Mouse (Mus musculus) hindbrain, embryonic 16.5 days (tissue): ENCODE measurements around the gene Pign. TPM values are rescaled to one million over a fixed set of nuclear protein-coding genes. Genes with fewer than 3 reads are reported as not detected.
A peak's percentile ranks its signal among the peaks of the same experiment; 100 is the strongest.

Experiments used
- ATAC-seq: fragments of 200-750 bp; cut with Nextera tagmentation; 2 replicates; pipeline ENCODE4 v1.8.0; 2017; ENCODE audit warnings: moderate TSS enrichment, moderate library complexity
- H3K27ac ChIP-seq: fragments of 300-500 bp; sonication (generic); 2 replicates; pipeline ENCODE4 v1.5.1; 2014; ENCODE audit warnings: low read depth, mild to moderate bottlenecking, control low read depth, low read length, moderate library complexity
- H3K27me3 ChIP-seq: fragments of 300-500 bp; sonication (generic); replicated peaks from 2 replicates; pipeline ENCODE4 v1.6.1; 2014; ENCODE audit warnings: low read length; ENCODE audit not compliant: control insufficient read depth, insufficient read depth
- H3K36me3 ChIP-seq: fragments of 300-500 bp; sonication (generic); 2 replicates; pipeline ENCODE4 v1.6.1; 2014; ENCODE audit warnings: mild to moderate bottlenecking, low read length, moderate library complexity, mixed read lengths; ENCODE audit not compliant: control insufficient read depth, insufficient read depth
- H3K4me1 ChIP-seq: fragments of 300-500 bp; sonication (generic); 2 replicates; pipeline ENCODE4 v1.6.1; 2014; ENCODE audit warnings: low read depth, low read length; ENCODE audit not compliant: control insufficient read depth, insufficient read depth
- H3K4me2 ChIP-seq: fragments of 300-500 bp; sonication (generic); 2 replicates; pipeline ENCODE4 v1.6.1; 2014; ENCODE audit warnings: mild to moderate bottlenecking, low read length, control low read depth, moderate library complexity
- H3K4me3 ChIP-seq: fragments of 300-500 bp; sonication (generic); 2 replicates; pipeline ENCODE4 v1.5.1; 2014; ENCODE audit warnings: mild to moderate bottlenecking, low read length, control low read depth, moderate library complexity
- H3K9ac ChIP-seq: fragments of 300-500 bp; sonication (generic); 2 replicates; pipeline ENCODE4 v1.6.1; 2014; ENCODE audit warnings: low read depth, mild to moderate bottlenecking, control low read depth, low read length, moderate library complexity
- H3K9me3 ChIP-seq: fragments of 300-500 bp; sonication (generic); 2 replicates; pipeline ENCODE4 v1.6.1; 2014; ENCODE audit warnings: mild to moderate bottlenecking, low read length, moderate library complexity; ENCODE audit not compliant: control insufficient read depth
- WGBS: fragments of 180-500 bp; shearing (Covaris S2); extraction: QIAGEN DNeasy Blood & Tissue Kit; methylation state at CpG from one replicate; pipeline ENCODE4 v1.1.7; 2014; 5-methylcytosine and 5-hydroxymethylcytosine counted together
- polyA plus RNA-seq: library from polyadenylated mRNA; unstranded; fragments of >200 nt; fragmentation: Nextera tagmentation; extraction: Ambion mirVana; gene quantifications from 2 replicates; pipeline ENCODE4 v1.2.1, GENCODE M21; 2015

The Pign gene
- polyA plus RNA-seq: 7.6 and 8.9 TPM in 2 replicates

DNA sequence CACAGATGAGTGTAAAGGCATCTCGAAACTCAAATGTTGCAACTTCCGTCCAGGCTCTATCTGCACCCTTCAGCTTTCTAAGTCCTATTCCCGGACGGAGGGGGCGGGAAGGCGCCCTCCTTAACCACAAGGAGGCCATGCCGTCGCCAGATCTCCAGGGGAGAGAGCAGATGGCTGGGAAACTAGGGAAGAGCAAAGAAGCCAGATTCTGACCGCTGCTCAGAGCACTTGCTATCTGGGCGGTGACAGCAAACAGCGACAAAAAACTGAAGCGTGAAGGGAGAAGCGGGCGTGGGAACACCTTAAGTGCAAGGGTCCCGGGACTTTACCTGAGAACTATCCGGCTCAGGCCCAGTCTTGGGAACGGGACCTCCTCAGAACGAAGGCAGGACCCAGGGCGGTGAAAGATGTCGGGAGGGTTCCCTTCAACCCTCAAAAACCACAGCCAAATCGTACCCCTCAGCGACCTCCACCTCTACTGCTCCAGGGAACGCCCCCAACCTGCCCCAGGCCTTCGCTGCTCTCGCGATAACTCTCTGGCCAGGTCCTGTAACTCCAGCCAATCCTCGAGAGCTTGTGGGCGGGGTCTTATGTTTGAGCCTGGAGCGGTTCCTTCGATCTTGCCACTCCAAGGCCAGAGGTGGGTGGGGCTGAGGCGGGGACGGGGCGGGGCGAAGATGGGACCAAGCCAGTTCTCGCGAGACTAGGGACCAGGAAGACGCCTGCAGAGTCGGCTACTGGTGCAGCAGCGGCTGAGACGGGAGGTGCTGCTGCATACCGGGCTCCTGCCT, at the start of gene Pign, which contains the start of gene Relch:
TSS of gene Pign (minus strand) at position 507 of the 791 bp plus-strand sequence.
TSS of gene Relch (plus strand) at position 691 of the 791 bp plus-strand sequence.
- Histone ChIP-seq H3K27me3 (no peaks in the 10 kb centered on the region), H3K9me3 (no peaks in the 10 kb centered on the region), H3K4me1 (peaks cover 10% of the 10 kb centered on the region), H3K4me2 (peak within 1 kb of the TSS; percentile 93), H3K36me3 (no peaks in the 10 kb centered on the region), H3K4me3 (peak within 1 kb of the TSS; percentile 65), H3K27ac (peak within 1 kb of the TSS; percentile 91), H3K9ac (peak within 1 kb of the TSS; percentile 79)
- WGBS: under 1% methylated on average over 41 of the region's 41 CpGs
- ATAC-seq: peak; percentile 99

DNA sequence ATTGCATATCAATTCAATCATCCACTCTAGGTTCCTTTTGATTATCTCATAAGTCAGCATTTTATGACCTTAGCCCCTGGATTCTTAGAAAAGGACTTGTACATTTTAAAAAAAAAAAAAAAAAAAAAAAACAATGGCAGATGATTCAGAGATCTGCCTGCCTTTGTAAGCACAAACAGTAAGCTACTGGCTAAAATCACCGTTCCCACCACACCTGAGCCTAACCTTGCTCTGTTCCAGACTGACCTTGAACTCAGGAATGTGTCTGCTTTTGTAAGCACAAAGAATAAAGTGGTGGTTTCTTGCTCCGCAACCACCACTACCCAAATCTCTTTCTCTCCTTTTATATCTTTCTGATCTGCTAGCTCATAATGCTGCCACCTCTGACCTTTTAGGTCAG, 49.3 kb upstream of the Pign start:
- Histone ChIP-seq H3K27me3 (no peaks in the 10 kb centered on the region), H3K36me3 (peaks cover 6% of the 10 kb centered on the region; the same call in 1 of the 2 replicates), H3K9ac (no peak overlapping the region), H3K9me3 (no peaks in the 10 kb centered on the region), H3K4me3 (no peak overlapping the region), H3K4me2 (no peak overlapping the region), H3K4me1 (no peaks in the 10 kb centered on the region), H3K27ac (no peak overlapping the region)
- ATAC-seq: no peak
- 94% methylated on average over 2 of the region's 2 CpGs for WGBS

- peaks cover 10% of the 10 kb centered on the region; the same call in 1 of the 2 replicates for H3K36me3 ChIP-seq
- H3K4me1 ChIP-seq: no peaks in the 10 kb centered on the region
- H3K27ac ChIP-seq: no peak overlapping the region
- H3K4me3 ChIP-seq: no peak overlapping the region
- no peaks in the 10 kb centered on the region for H3K27me3 ChIP-seq
- 28% methylated on average over 1 of the region's 1 CpGs for WGBS
- H3K4me2 ChIP-seq: no peak overlapping the region
- H3K9ac ChIP-seq: no peak overlapping the region
- ATAC-seq: no peak
- H3K9me3 ChIP-seq: no peaks in the 10 kb centered on the region
Measured at GRCm38 (mm10) chr1:105711227-105711626, 47.8 kb upstream of the Pign start.

DNA sequence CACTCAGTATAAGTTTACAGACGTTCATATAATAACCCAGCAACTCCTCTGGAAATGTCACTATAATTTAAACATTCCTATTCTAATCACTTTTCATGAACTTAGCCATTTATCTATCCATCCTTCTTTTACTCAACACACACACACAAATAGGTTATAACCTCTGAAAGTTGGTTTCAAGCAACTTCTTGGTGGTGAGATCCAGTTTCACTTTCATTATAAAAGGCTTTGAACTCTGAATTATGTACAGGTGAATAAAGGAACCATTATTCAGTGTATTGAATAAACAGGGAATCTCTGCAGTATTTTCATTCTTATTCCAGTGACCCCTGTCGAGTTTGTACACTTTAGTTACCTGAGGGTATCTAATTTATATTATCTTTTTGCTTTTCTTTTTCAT, 45.9 kb upstream of the Pign start:
- 82% methylated on average over 2 of the region's 2 CpGs for WGBS
- no peak for ATAC-seq
- H3K36me3 ChIP-seq: peaks cover 12% of the 10 kb centered on the region; the same call in 1 of the 2 replicates
- H3K4me3 ChIP-seq: no peak overlapping the region
- H3K4me2 ChIP-seq: no peak overlapping the region
- no peak overlapping the region for H3K27ac ChIP-seq
- H3K4me1 ChIP-seq: no peaks in the 10 kb centered on the region
- H3K27me3 ChIP-seq: no peaks in the 10 kb centered on the region
- no peak overlapping the region for H3K9ac ChIP-seq
- no peaks in the 10 kb centered on the region for H3K9me3 ChIP-seq

DNA sequence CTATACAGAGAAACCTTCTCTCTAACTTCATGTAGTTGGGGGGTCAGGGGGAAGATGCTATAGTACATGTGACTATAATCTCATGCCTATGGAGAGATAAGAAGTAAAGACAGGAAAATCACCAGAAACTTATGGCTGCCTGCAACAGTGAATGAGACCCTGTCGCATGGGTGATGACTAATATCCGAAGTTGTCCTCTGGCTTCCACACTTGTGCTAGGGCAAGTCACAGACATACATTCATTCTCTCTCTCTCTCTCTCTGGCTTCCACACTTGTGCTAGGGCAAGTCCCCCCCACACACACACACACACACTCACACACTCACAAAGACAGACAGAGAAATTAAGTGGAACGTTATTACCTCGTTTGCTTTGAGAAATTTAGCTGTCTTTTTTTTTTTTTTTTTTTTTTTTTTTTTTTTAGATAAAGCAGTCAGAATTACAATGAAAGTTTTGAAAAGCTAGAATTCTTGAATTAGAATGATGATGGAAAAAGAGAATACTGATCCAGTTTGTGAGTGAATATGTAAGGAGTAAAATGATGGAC, 37.6 kb upstream of the Pign start:
- WGBS: 92% methylated on average over 4 of the region's 4 CpGs
- no peaks in the 10 kb centered on the region for H3K9me3 ChIP-seq
- H3K4me1 ChIP-seq: no peaks in the 10 kb centered on the region
- H3K27ac ChIP-seq: no peak overlapping the region
- no peak for ATAC-seq
- peaks cover 5% of the 10 kb centered on the region; the same call in 1 of the 2 replicates for H3K36me3 ChIP-seq
- no peaks in the 10 kb centered on the region for H3K27me3 ChIP-seq
- no peak overlapping the region for H3K4me3 ChIP-seq
- H3K9ac ChIP-seq: no peak overlapping the region
- H3K4me2 ChIP-seq: no peak overlapping the region

DNA sequence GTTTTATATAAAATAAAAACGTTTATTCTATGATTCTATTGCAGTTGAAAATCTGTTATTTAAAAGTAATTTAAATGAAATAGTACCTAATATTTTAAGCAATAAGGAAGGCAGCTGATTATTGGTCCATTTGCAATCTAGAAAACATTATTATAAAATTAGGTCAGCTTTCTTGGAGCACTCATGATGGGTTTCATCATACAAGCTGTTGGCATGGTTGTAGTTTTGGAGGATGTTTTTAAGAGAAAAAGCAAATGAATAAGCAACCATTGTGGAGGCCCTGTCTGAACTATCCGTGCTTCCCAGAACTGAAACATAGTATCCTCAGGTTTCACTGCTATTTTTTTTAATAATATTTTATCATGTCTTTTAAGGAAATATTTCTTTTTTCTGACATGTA, 32.1 kb upstream of the Pign start:
- Histone ChIP-seq H3K9me3 (no peaks in the 10 kb centered on the region), H3K4me3 (no peak overlapping the region), H3K4me1 (no peaks in the 10 kb centered on the region), H3K36me3 (no peaks in the 10 kb centered on the region; the same call in 1 of the 2 replicates), H3K27ac (no peak overlapping the region), H3K4me2 (no peak overlapping the region), H3K27me3 (no peaks in the 10 kb centered on the region), H3K9ac (no peak overlapping the region)
- 89% methylated on average over 2 of the region's 2 CpGs for WGBS
- no peak for ATAC-seq

DNA sequence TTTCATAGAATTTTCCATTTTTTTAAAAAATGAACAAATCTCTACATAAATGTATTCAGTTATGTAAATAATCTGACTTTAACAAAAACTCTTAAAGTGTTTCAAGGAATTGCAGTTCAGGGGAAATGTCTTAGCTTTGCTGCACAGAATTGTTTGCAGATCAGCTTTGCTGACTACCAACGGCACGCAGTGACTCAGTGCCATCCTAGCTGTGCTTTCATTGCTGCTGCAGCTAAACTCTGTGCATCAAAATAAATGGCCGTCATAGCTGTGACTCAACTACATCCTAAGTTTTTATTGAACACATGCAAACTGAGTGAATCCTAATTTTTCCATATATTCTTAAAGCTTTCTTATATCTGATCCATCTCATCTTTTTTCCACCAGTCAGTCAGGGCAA, 22.0 kb upstream of the Pign start:
- H3K9ac ChIP-seq: no peak overlapping the region
- 88% methylated on average over 3 of the region's 3 CpGs for WGBS
- no peak overlapping the region for H3K4me3 ChIP-seq
- no peaks in the 10 kb centered on the region for H3K27me3 ChIP-seq
- H3K36me3 ChIP-seq: no peaks in the 10 kb centered on the region
- no peak overlapping the region for H3K4me2 ChIP-seq
- no peak overlapping the region for H3K27ac ChIP-seq
- H3K9me3 ChIP-seq: no peaks in the 10 kb centered on the region
- H3K4me1 ChIP-seq: no peaks in the 10 kb centered on the region
- ATAC-seq: no peak

DNA sequence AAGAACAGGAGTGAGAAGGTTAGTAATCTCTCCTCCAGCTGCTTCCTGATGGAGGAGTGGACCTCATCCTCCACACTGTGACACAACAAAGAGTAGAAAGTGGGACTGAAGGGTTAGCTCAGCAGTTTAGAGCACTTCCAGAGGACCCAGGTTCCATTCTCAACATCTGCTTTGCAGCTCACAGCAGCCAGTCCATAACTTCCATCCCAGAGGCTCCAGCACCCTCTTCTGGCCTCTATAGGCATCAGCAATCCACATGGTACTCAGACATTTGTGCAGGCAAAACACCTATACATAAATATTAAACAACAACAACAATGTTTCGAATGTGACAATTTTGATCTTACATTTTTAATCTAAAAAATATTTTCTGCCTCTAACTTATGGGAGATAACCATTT, 17.1 kb upstream of the Pign start:
- Histone ChIP-seq H3K4me1 (no peaks in the 10 kb centered on the region), H3K27me3 (no peaks in the 10 kb centered on the region), H3K9ac (no peak overlapping the region), H3K9me3 (no peaks in the 10 kb centered on the region), H3K36me3 (no peaks in the 10 kb centered on the region), H3K4me3 (no peak overlapping the region), H3K4me2 (no peak overlapping the region), H3K27ac (no peak overlapping the region)
- WGBS: 81% methylated on average over 1 of the region's 1 CpGs
- ATAC-seq: no peak

GRCm38 (mm10) chr1:105674763-105675162, 11.3 kb upstream of the Pign start:
- Histone ChIP-seq H3K27me3 (no peaks in the 10 kb centered on the region), H3K9me3 (no peaks in the 10 kb centered on the region), H3K4me1 (no peaks in the 10 kb centered on the region), H3K36me3 (no peaks in the 10 kb centered on the region), H3K9ac (no peak overlapping the region), H3K27ac (no peak overlapping the region), H3K4me2 (no peak overlapping the region), H3K4me3 (no peak overlapping the region)
- 97% methylated on average over 2 of the region's 2 CpGs for WGBS
- no peak for ATAC-seq
